ENCODE assay signal across 11 mouse cellular contexts in genomic region chr4:43760460-43760859, GRCm38 (mm10). TPM values are rescaled to one million over a fixed set of nuclear protein-coding genes. Genes with fewer than 3 reads are reported as not detected.
DNase-seq lines count a peak whose midpoint lies in the region; ATAC-seq and TF ChIP-seq lines count a peak whose summit lies in the region.
"Had no signal": no experiment of that assay in that cellular context is flagged by ENCODE, and none has a peak within 500 bp of the region (broad histone marks: within the 10 kb centered on the region; RNA-seq: fewer than 3 reads in every experiment).

No protein-coding gene starts in this region.

- no peak overlapping the region for H3K4me3 ChIP-seq in hindbrain, embryonic 11.5 days (ENCODE audit: low read depth, low read length)
- H3K4me3 ChIP-seq in hindbrain, embryonic 12.5 days: no peak overlapping the region
- no peak overlapping the region for H3K4me3 ChIP-seq in E14TG2a.4 (replicated peaks; ENCODE audit: low read length)
- no peak overlapping the region for H3K4me3 ChIP-seq in limb, embryonic 11.5 days (ENCODE audit: low read depth, low read length)
- no peak overlapping the region; the same call in 1 of the 2 replicates for H3K4me3 ChIP-seq in testis, adult 2 months (ENCODE audit: control insufficient read depth, low read depth, low read length)
- H3K4me3 ChIP-seq: embryonic facial prominence, embryonic 12.5 days had no signal

- no peak for ATAC-seq in hindbrain, embryonic 11.5 days (ENCODE audit: low FRiP score)
- ATAC-seq in hindbrain, embryonic 12.5 days (ENCODE audit: low FRiP score): no peak
- no peak for ATAC-seq in limb, embryonic 11.5 days (ENCODE audit: insufficient number of reproducible peaks, low FRiP score, low TSS enrichment, low read depth)
- no peak for ATAC-seq in monocyte, adult 5-6 weeks (replicated peaks; ENCODE audit: insufficient number of reproducible peaks, low FRiP score, low TSS enrichment, poor library complexity, severe bottlenecking)

- WGBS in hindbrain, embryonic 11.5 days: 77% methylated on average over 10 of the region's 10 CpGs
- WGBS in hindbrain, embryonic 12.5 days: 63% methylated on average over 10 of the region's 10 CpGs
- 71% methylated on average over 10 of the region's 10 CpGs for WGBS in limb, embryonic 11.5 days

- no peak overlapping the region for H3K4me2 ChIP-seq in hindbrain, embryonic 11.5 days (replicated peaks; ENCODE audit: low read depth, low read length)
- H3K4me2 ChIP-seq in hindbrain, embryonic 12.5 days (replicated peaks): no peak overlapping the region
- H3K4me2 ChIP-seq in limb, embryonic 11.5 days (ENCODE audit: low read depth, severe bottlenecking): no peak overlapping the region
- H3K4me2 ChIP-seq: embryonic facial prominence, embryonic 12.5 days had no signal

- H3K9me3 ChIP-seq in hindbrain, embryonic 11.5 days (ENCODE audit: control insufficient read depth, low read length): no peaks in the 10 kb centered on the region
- H3K9me3 ChIP-seq in hindbrain, embryonic 12.5 days (replicated peaks): no peaks in the 10 kb centered on the region
- H3K9me3 ChIP-seq in E14TG2a.4 (ENCODE audit: low read length): peaks cover 6% of the 10 kb centered on the region; the same call in 1 of the 2 replicates
- no peaks in the 10 kb centered on the region for H3K9me3 ChIP-seq in limb, embryonic 11.5 days (ENCODE audit: control insufficient read depth, low read length)
- H3K9me3 ChIP-seq: embryonic facial prominence, embryonic 12.5 days had no signal

- no peak overlapping the region for H3K9ac ChIP-seq in hindbrain, embryonic 11.5 days (ENCODE audit: low read depth, low read length)
- H3K9ac ChIP-seq in hindbrain, embryonic 12.5 days: no peak overlapping the region
- no peak overlapping the region for H3K9ac ChIP-seq in limb, embryonic 11.5 days (ENCODE audit: low read length)
- H3K9ac ChIP-seq: embryonic facial prominence, embryonic 12.5 days had no signal

- no peaks in the 10 kb centered on the region for H3K36me3 ChIP-seq in hindbrain, embryonic 11.5 days (ENCODE audit: control insufficient read depth, insufficient read depth, low read length)
- no peaks in the 10 kb centered on the region for H3K36me3 ChIP-seq in hindbrain, embryonic 12.5 days
- no peaks in the 10 kb centered on the region for H3K36me3 ChIP-seq in E14TG2a.4 (ENCODE audit: insufficient read depth, low read length)
- no peaks in the 10 kb centered on the region for H3K36me3 ChIP-seq in limb, embryonic 11.5 days (ENCODE audit: control insufficient read depth, insufficient read depth, low read length)
- no peaks in the 10 kb centered on the region for H3K36me3 ChIP-seq in testis, adult 2 months (ENCODE audit: control insufficient read depth, insufficient read depth, low read length)
- H3K36me3 ChIP-seq: embryonic facial prominence, embryonic 12.5 days had no signal

- TF ChIP-seq POLR2A in testis, adult 2 months (IDR thresholded peaks at IDR 0.05; ENCODE audit: control insufficient read depth, low read depth, low read length): no peak

- peak; percentile 74 for TF ChIP-seq CTCF in E14TG2a.4 (conservative IDR thresholded peaks at IDR 0.05; ENCODE audit: low read length)
- TF ChIP-seq CTCF in testis, adult 2 months (IDR thresholded peaks at IDR 0.05; ENCODE audit: control insufficient read depth, insufficient read depth, insufficient replicate concordance, low read depth, low read length): peak; percentile 66; the same call in 1 of the 2 replicates

- peak; percentile 53 for DNase-seq in hindbrain, embryonic 11.5 days (ENCODE audit: low spot score)
- peak; percentile 50 for DNase-seq in 3T3-L1 (ENCODE audit: low read depth, low spot score)
- peak; percentile 10 to 51 for DNase-seq in cerebellum, postnatal 14 days
- DNase-seq in limb, embryonic 11.5 days (ENCODE audit: low spot score): peak; percentile 51

- no peak overlapping the region for H3K27ac ChIP-seq in hindbrain, embryonic 11.5 days (ENCODE audit: low read depth, low read length)
- H3K27ac ChIP-seq in hindbrain, embryonic 12.5 days: no peak overlapping the region
- no peak overlapping the region for H3K27ac ChIP-seq in limb, embryonic 11.5 days (replicated peaks; ENCODE audit: low read depth, low read length)
- H3K27ac ChIP-seq in testis, adult 2 months (ENCODE audit: control insufficient read depth, insufficient read depth, low read depth, low read length): no peak overlapping the region
- H3K27ac ChIP-seq: embryonic facial prominence, embryonic 12.5 days had no signal

- no peaks in the 10 kb centered on the region for H3K4me1 ChIP-seq in hindbrain, embryonic 11.5 days (replicated peaks; ENCODE audit: control insufficient read depth, insufficient read depth, low read length)
- H3K4me1 ChIP-seq in hindbrain, embryonic 12.5 days: no peaks in the 10 kb centered on the region
- peaks cover 12% of the 10 kb centered on the region; the same call in 1 of the 2 replicates for H3K4me1 ChIP-seq in E14TG2a.4 (replicated peaks; ENCODE audit: low read depth, low read length)
- H3K4me1 ChIP-seq in limb, embryonic 11.5 days (ENCODE audit: control insufficient read depth, insufficient read depth, low read length): peaks cover 3% of the 10 kb centered on the region; the same call in 1 of the 2 replicates
- peaks cover 3% of the 10 kb centered on the region; the same call in 1 of the 2 replicates for H3K4me1 ChIP-seq in testis, adult 2 months (ENCODE audit: control insufficient read depth, insufficient read depth, low read length)

- H3K27me3 ChIP-seq in hindbrain, embryonic 11.5 days (ENCODE audit: control insufficient read depth, insufficient read depth, low read length): no peaks in the 10 kb centered on the region
- no peaks in the 10 kb centered on the region for H3K27me3 ChIP-seq in hindbrain, embryonic 12.5 days
- peaks cover 6% of the 10 kb centered on the region; the same call in 1 of the 2 replicates for H3K27me3 ChIP-seq in E14TG2a.4 (ENCODE audit: insufficient read depth, low read length)
- H3K27me3 ChIP-seq in limb, embryonic 11.5 days (ENCODE audit: control insufficient read depth, insufficient read depth, low read length): no peaks in the 10 kb centered on the region
- H3K27me3 ChIP-seq in testis, adult 2 months (ENCODE audit: control insufficient read depth, insufficient read depth, low read length): no peaks in the 10 kb centered on the region
- H3K27me3 ChIP-seq: embryonic facial prominence, embryonic 12.5 days had no signal

RNA-seq across cellular contexts. Expression of gene Olfr159, which starts 10.3 kb away (rescaled TPM):
- polyA plus RNA-seq in hindbrain, embryonic 11.5 days (2014; fragmentation: Nextera tagmentation; extraction: Ambion mirVana): not detected in 2 replicates
- polyA plus RNA-seq in hindbrain, embryonic 12.5 days (2016; fragmentation: Nextera tagmentation; extraction: Ambion mirVana): not detected in 2 replicates
- polyA plus RNA-seq in limb, embryonic 11.5 days (2014; fragmentation: Nextera tagmentation; extraction: Ambion mirVana): not detected in 2 replicates
- polyA plus RNA-seq in testis, adult 2 months (2012; rRNA removed): not detected in 2 replicates
- not detected in 3 replicates for total RNA-seq in monocyte, adult 5-6 weeks (2017)
- total RNA-seq: layer of hippocampus, adult 18-20 months had no signal
- polyA plus RNA-seq: embryonic facial prominence, embryonic 12.5 days; neural tube, embryonic 14.5 days had no signal

RNA-seq across cellular contexts. Expression of gene Spaar, which starts 30.6 kb away (rescaled TPM):
- polyA plus RNA-seq in hindbrain, embryonic 11.5 days (2014; fragmentation: Nextera tagmentation; extraction: Ambion mirVana): 0.06 TPM in 1 of 2 replicates, not detected in the other
- polyA plus RNA-seq in hindbrain, embryonic 12.5 days (2016; fragmentation: Nextera tagmentation; extraction: Ambion mirVana): 0.05 and 0.13 TPM in 2 replicates
- polyA plus RNA-seq in limb, embryonic 11.5 days (2014; fragmentation: Nextera tagmentation; extraction: Ambion mirVana): 0.20 and 0.27 TPM in 2 replicates
- polyA plus RNA-seq in testis, adult 2 months (2012; rRNA removed): 3.0 and 4.6 TPM in 2 replicates
- total RNA-seq in monocyte, adult 5-6 weeks (2017): not detected in 3 replicates
- polyA plus RNA-seq: embryonic facial prominence, embryonic 12.5 days; neural tube, embryonic 14.5 days had no signal

RNA-seq across cellular contexts. Expression of gene Hrct1, which starts 33.5 kb away (rescaled TPM):
- polyA plus RNA-seq in hindbrain, embryonic 11.5 days (2014; fragmentation: Nextera tagmentation; extraction: Ambion mirVana): 0.17 and 0.19 TPM in 2 replicates
- polyA plus RNA-seq in hindbrain, embryonic 12.5 days (2016; fragmentation: Nextera tagmentation; extraction: Ambion mirVana): 0.21 and 0.28 TPM in 2 replicates
- polyA plus RNA-seq in limb, embryonic 11.5 days (2014; fragmentation: Nextera tagmentation; extraction: Ambion mirVana): 0.29 TPM in 1 of 2 replicates, not detected in the other
- polyA plus RNA-seq in testis, adult 2 months (2012; rRNA removed): 0.62 and 0.73 TPM in 2 replicates
- total RNA-seq in monocyte, adult 5-6 weeks (2017): not detected in 3 replicates

RNA-seq across cellular contexts. Expression of gene Olfr71, which starts 50.4 kb away (rescaled TPM):
- polyA plus RNA-seq in hindbrain, embryonic 11.5 days (2014; fragmentation: Nextera tagmentation; extraction: Ambion mirVana): not detected in 2 replicates
- polyA plus RNA-seq in hindbrain, embryonic 12.5 days (2016; fragmentation: Nextera tagmentation; extraction: Ambion mirVana): not detected in 2 replicates
- polyA plus RNA-seq in limb, embryonic 11.5 days (2014; fragmentation: Nextera tagmentation; extraction: Ambion mirVana): not detected in 2 replicates
- polyA plus RNA-seq in testis, adult 2 months (2012; rRNA removed): not detected in 2 replicates
- not detected in 3 replicates for total RNA-seq in monocyte, adult 5-6 weeks (2017)
- total RNA-seq: layer of hippocampus, adult 18-20 months had no signal
- polyA plus RNA-seq: neural tube, embryonic 14.5 days had no signal

RNA-seq across cellular contexts. Expression of gene Olfr70, which starts 59.9 kb away (rescaled TPM):
- polyA plus RNA-seq in hindbrain, embryonic 11.5 days (2014; fragmentation: Nextera tagmentation; extraction: Ambion mirVana): not detected in 2 replicates
- polyA plus RNA-seq in hindbrain, embryonic 12.5 days (2016; fragmentation: Nextera tagmentation; extraction: Ambion mirVana): not detected in 2 replicates
- polyA plus RNA-seq in limb, embryonic 11.5 days (2014; fragmentation: Nextera tagmentation; extraction: Ambion mirVana): not detected in 2 replicates
- polyA plus RNA-seq in testis, adult 2 months (2012; rRNA removed): not detected in 2 replicates
- total RNA-seq in monocyte, adult 5-6 weeks (2017): 0.53 TPM in 1 of 3 replicates, not detected in the others
- total RNA-seq: layer of hippocampus, adult 18-20 months had no signal
- polyA plus RNA-seq: embryonic facial prominence, embryonic 12.5 days; neural tube, embryonic 14.5 days had no signal
